Mouse (Mus musculus): ENCODE data around the gene Trpm1. TPM values are rescaled to one million over a fixed set of nuclear protein-coding genes. Genes with fewer than 3 reads are reported as not detected.
A peak's percentile ranks its signal among the peaks of the same experiment; 100 is the strongest.

Trpm1 gene
- polyA plus RNA-seq, 1 experiment from 2014 or later = 0.31 TPM

DNA sequence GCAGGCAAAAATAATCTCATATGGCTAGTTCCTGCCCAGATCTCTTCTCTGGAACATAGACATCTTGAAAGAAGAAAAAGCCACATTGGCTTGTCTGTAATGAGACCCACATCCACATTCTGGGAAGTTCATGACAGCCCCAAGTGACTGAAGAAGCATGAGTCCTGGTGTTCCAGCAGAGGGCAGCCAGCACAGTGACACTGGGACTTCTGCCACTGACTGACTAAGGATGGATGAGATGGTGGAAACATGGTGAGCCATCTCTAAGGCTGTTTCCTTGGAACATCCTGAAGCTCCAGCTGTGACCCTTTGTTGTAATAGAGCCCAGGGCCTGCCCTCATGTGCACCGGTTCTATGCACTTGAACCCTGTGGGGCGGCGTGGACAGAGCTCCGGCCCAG lies 25.7 kb downstream of the Trpm1 start:
- H3K4me3 ChIP-seq (ENCODE audit: low read depth, low read length) = no peak overlapping the region
- H3K4me1 ChIP-seq (ENCODE audit: control insufficient read depth, insufficient read depth, low read length) = no peaks in the 10 kb centered on the region
- no peak overlapping the region for H3K27ac ChIP-seq (ENCODE audit: low read depth, low read length)
- WGBS (ENCODE audit: insufficient replicate concordance) = 80% methylated on average over 4 of the region's 4 CpGs
- no peaks in the 10 kb centered on the region for H3K27me3 ChIP-seq (ENCODE audit: control insufficient read depth, insufficient read depth, low read length)
- H3K9me3 ChIP-seq (replicated peaks; ENCODE audit: control insufficient read depth, low read length) = no peaks in the 10 kb centered on the region
- no peaks in the 10 kb centered on the region for H3K36me3 ChIP-seq (ENCODE audit: control insufficient read depth, insufficient read depth, low read length)
- no peak for ATAC-seq (replicated peaks; ENCODE audit: insufficient number of reproducible peaks, low FRiP score, low TSS enrichment)
- no peak overlapping the region for H3K9ac ChIP-seq (ENCODE audit: low read depth, low read length)
- H3K4me2 ChIP-seq = no peak overlapping the region

DNA sequence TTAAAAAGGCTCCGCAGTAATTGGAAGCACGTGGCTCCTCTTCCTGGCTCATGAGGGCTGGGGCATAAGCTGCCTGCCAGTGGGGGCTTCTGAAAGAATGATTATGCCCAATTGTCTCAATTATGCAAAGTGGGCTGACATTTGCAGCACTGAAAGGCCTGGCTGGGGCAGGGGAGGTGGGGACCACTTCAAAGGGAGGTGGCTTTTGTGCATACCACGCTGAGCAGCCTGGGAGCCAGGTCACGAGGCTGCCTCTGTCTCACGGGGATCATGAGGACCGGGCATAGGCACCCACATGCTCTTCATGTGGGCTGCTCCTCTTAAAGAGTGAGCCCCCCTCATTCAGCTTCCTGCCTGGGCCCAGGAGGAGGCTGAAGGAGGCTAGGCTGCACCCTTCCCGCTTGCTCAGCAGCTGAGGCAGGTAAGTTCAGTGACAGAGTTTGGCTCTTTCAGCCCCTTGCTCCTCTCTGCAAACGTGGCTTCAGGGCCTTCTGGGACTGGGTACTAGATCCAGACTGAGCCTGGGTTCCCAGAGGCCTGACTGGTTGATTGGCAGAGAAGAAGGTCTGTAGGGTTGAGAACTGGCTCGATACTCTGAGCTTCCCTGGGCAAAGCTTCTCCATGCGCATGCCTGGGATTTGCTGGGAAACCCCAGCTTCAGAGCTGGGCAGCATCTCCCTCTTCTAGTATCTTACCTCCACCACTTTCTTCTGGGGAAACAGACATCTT lies 31.7 kb downstream of the Trpm1 start:
- no peak overlapping the region for H3K27ac ChIP-seq (ENCODE audit: low read depth, low read length)
- no peak for ATAC-seq (replicated peaks; ENCODE audit: insufficient number of reproducible peaks, low FRiP score, low TSS enrichment)
- 39% methylated on average over 10 of the region's 10 CpGs for WGBS (ENCODE audit: insufficient replicate concordance)

DNA sequence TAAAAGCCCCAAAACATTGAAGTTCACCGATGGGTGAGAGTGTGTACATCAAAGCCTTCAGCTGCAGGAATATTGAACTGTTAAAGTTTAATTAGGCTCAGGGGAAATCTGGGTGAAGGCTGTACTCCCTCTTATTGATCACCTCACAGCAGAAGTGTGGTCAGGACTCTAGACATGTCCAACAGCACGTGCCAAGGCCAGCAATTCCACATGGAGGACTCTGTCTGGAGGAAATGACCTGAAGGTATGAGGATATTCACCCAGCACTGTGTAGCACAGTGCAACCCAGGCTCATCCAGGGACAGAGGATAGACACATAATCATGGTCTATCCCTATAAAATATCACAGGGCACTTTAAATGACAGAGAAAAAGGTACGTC lies 32.3 kb downstream of the Trpm1 start:
- no peaks in the 10 kb centered on the region for H3K4me1 ChIP-seq (ENCODE audit: control insufficient read depth, insufficient read depth, low read length)
- WGBS (ENCODE audit: insufficient replicate concordance) = 82% methylated on average over 3 of the region's 3 CpGs
- no peaks in the 10 kb centered on the region for H3K36me3 ChIP-seq (ENCODE audit: control insufficient read depth, insufficient read depth, low read length)
- H3K9me3 ChIP-seq (replicated peaks; ENCODE audit: control insufficient read depth, low read length) = no peaks in the 10 kb centered on the region
- H3K4me2 ChIP-seq = no peak overlapping the region
- H3K9ac ChIP-seq (ENCODE audit: low read depth, low read length) = no peak overlapping the region
- H3K4me3 ChIP-seq (ENCODE audit: low read depth, low read length) = no peak overlapping the region
- no peak for ATAC-seq (replicated peaks; ENCODE audit: insufficient number of reproducible peaks, low FRiP score, low TSS enrichment)
- no peaks in the 10 kb centered on the region for H3K27me3 ChIP-seq (ENCODE audit: control insufficient read depth, insufficient read depth, low read length)
- no peak overlapping the region for H3K27ac ChIP-seq (ENCODE audit: low read depth, low read length)

More for the DNA sequence above, 31.7 kb downstream of the Trpm1 start:
- no peaks in the 10 kb centered on the region for H3K9me3 ChIP-seq (replicated peaks; ENCODE audit: control insufficient read depth, low read length)
- H3K9ac ChIP-seq (ENCODE audit: low read depth, low read length) = no peak overlapping the region
- no peaks in the 10 kb centered on the region for H3K27me3 ChIP-seq (ENCODE audit: control insufficient read depth, insufficient read depth, low read length)
- no peak overlapping the region for H3K4me3 ChIP-seq (ENCODE audit: low read depth, low read length)
- no peaks in the 10 kb centered on the region for H3K36me3 ChIP-seq (ENCODE audit: control insufficient read depth, insufficient read depth, low read length)
- H3K4me2 ChIP-seq = no peak overlapping the region
- H3K4me1 ChIP-seq (ENCODE audit: control insufficient read depth, insufficient read depth, low read length) = no peaks in the 10 kb centered on the region

- Histone ChIP-seq H3K9ac (ENCODE audit: low read depth, low read length) (0 out of 2 replicates have a peak overlapping the region, but pooled peaks have one; percentile 28), H3K27me3 (ENCODE audit: control insufficient read depth, insufficient read depth, low read length) (no peaks in the 10 kb centered on the region), H3K4me2 (no peak overlapping the region), H3K36me3 (ENCODE audit: control insufficient read depth, insufficient read depth, low read length) (no peaks in the 10 kb centered on the region), H3K4me3 (ENCODE audit: low read depth, low read length) (no peak overlapping the region), H3K27ac (ENCODE audit: low read depth, low read length) (no peak overlapping the region), H3K4me1 (ENCODE audit: control insufficient read depth, insufficient read depth, low read length) (peaks cover 11% of the 10 kb centered on the region), H3K9me3 (replicated peaks; ENCODE audit: control insufficient read depth, low read length) (no peaks in the 10 kb centered on the region)
- ATAC-seq (replicated peaks; ENCODE audit: insufficient number of reproducible peaks, low FRiP score, low TSS enrichment) = no peak; the same call in 1 of the 2 replicates
- 45% methylated on average over 14 of the region's 14 CpGs for WGBS (ENCODE audit: insufficient replicate concordance)
Observed at GRCm38 (mm10) chr7:64192261-64192943, 38.8 kb downstream of the Trpm1 start.

DNA sequence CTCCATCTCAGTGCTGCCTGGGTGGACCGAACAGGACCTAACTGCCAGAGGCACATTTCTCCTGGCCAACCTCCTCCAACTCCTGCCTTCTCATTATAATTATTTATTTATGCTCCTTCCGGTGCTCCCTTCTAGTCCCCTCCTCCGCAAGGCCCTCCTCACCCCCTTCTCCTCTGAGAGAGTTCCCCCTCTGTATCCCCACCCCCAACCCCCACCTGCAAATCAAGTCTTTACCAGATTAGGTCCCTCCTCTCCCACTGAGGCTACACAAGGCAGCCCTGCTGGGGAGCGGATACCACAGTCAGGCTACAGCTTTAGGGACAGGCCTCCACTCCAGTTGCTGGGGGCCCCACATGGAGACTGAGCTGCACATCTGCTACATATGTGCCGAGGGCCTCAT lies 39.8 kb downstream of the Trpm1 start:
- 56% methylated on average over 5 of the region's 5 CpGs for WGBS (ENCODE audit: insufficient replicate concordance)
- Histone ChIP-seq H3K9ac (ENCODE audit: low read depth, low read length) (no peak overlapping the region), H3K9me3 (replicated peaks; ENCODE audit: control insufficient read depth, low read length) (no peaks in the 10 kb centered on the region), H3K4me3 (ENCODE audit: low read depth, low read length) (no peak overlapping the region), H3K4me1 (ENCODE audit: control insufficient read depth, insufficient read depth, low read length) (peaks cover 11% of the 10 kb centered on the region), H3K4me2 (no peak overlapping the region), H3K27ac (ENCODE audit: low read depth, low read length) (no peak overlapping the region), H3K27me3 (ENCODE audit: control insufficient read depth, insufficient read depth, low read length) (no peaks in the 10 kb centered on the region), H3K36me3 (ENCODE audit: control insufficient read depth, insufficient read depth, low read length) (no peaks in the 10 kb centered on the region)
- no peak; the same call in 1 of the 2 replicates for ATAC-seq (replicated peaks; ENCODE audit: insufficient number of reproducible peaks, low FRiP score, low TSS enrichment)

DNA sequence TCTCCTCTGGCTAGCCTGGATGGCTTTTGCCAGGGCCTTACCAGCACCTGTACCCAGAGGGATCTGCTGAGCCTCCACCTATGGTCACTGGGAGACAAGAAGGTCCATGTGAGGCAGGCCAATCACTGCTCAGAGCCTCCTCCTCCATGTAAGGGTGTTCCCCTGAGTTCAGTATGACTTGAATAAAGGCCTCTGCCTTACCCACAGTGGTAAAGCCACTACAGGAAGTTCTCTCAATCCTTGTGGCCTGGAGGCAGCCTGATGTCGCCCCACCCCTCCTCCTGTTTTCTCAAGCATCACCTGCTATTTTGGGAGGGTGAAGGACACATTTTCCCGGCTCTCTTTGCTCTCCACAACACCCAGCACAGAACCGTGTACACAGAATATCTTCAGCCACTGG lies 42.5 kb downstream of the Trpm1 start:
- H3K27me3 ChIP-seq (ENCODE audit: control insufficient read depth, insufficient read depth, low read length) = no peaks in the 10 kb centered on the region
- no peak overlapping the region for H3K4me2 ChIP-seq
- no peak overlapping the region for H3K27ac ChIP-seq (ENCODE audit: low read depth, low read length)
- no peak overlapping the region for H3K4me3 ChIP-seq (ENCODE audit: low read depth, low read length)
- H3K4me1 ChIP-seq (ENCODE audit: control insufficient read depth, insufficient read depth, low read length) = peaks cover 11% of the 10 kb centered on the region
- H3K9me3 ChIP-seq (replicated peaks; ENCODE audit: control insufficient read depth, low read length) = no peaks in the 10 kb centered on the region
- no peaks in the 10 kb centered on the region for H3K36me3 ChIP-seq (ENCODE audit: control insufficient read depth, insufficient read depth, low read length)
- H3K9ac ChIP-seq (ENCODE audit: low read depth, low read length) = no peak overlapping the region
- 51% methylated on average over 3 of the region's 3 CpGs for WGBS (ENCODE audit: insufficient replicate concordance)
- no peak for ATAC-seq (replicated peaks; ENCODE audit: insufficient number of reproducible peaks, low FRiP score, low TSS enrichment)

DNA sequence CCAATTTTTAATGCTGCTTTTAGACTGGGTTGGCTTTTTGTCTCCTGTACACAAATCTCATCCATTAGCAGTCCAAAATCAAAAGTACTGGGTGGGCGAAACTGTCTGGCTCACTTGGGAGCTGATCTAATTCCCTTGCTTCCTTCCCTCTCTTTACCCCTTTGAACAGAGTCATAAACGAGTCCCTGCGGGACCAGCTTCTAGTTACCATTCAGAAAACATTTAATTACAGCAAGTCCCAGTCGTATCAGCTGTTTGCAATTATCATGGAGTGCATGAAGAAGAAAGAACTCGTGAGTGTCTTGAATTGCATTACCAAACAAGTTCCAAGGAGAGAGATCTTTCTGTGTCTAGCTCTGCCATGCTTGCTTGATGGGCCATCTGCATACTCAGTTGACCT lies 55.1 kb downstream of the Trpm1 start:
- Histone ChIP-seq H3K27ac (ENCODE audit: low read depth, low read length) (no peak overlapping the region), H3K4me1 (ENCODE audit: control insufficient read depth, insufficient read depth, low read length) (no peaks in the 10 kb centered on the region), H3K4me3 (ENCODE audit: low read depth, low read length) (no peak overlapping the region), H3K9ac (ENCODE audit: low read depth, low read length) (no peak overlapping the region), H3K27me3 (ENCODE audit: control insufficient read depth, insufficient read depth, low read length) (no peaks in the 10 kb centered on the region), H3K36me3 (ENCODE audit: control insufficient read depth, insufficient read depth, low read length) (no peaks in the 10 kb centered on the region), H3K4me2 (no peak overlapping the region), H3K9me3 (replicated peaks; ENCODE audit: control insufficient read depth, low read length) (no peaks in the 10 kb centered on the region)
- ATAC-seq (replicated peaks; ENCODE audit: insufficient number of reproducible peaks, low FRiP score, low TSS enrichment) = no peak
- 71% methylated on average over 5 of the region's 5 CpGs for WGBS (ENCODE audit: insufficient replicate concordance)

- Histone ChIP-seq H3K4me1 (ENCODE audit: control insufficient read depth, insufficient read depth, low read length) (no peaks in the 10 kb centered on the region), H3K9ac (ENCODE audit: low read depth, low read length) (no peak overlapping the region), H3K27ac (ENCODE audit: low read depth, low read length) (no peak overlapping the region), H3K27me3 (ENCODE audit: control insufficient read depth, insufficient read depth, low read length) (no peaks in the 10 kb centered on the region), H3K4me3 (ENCODE audit: low read depth, low read length) (no peak overlapping the region), H3K4me2 (no peak overlapping the region), H3K9me3 (replicated peaks; ENCODE audit: control insufficient read depth, low read length) (no peaks in the 10 kb centered on the region), H3K36me3 (ENCODE audit: control insufficient read depth, insufficient read depth, low read length) (no peaks in the 10 kb centered on the region)
- no peak for ATAC-seq (replicated peaks; ENCODE audit: insufficient number of reproducible peaks, low FRiP score, low TSS enrichment)
- WGBS (ENCODE audit: insufficient replicate concordance) = 76% methylated on average over 4 of the region's 4 CpGs
Observed at GRCm38 (mm10) chr7:64212870-64213269, 59.2 kb downstream of the Trpm1 start.

GRCm38 (mm10) chr7:64214066-64214465 lies 60.4 kb downstream of the Trpm1 start:
- Histone ChIP-seq H3K27me3 (ENCODE audit: control insufficient read depth, insufficient read depth, low read length) (no peaks in the 10 kb centered on the region), H3K4me2 (no peak overlapping the region), H3K4me3 (ENCODE audit: low read depth, low read length) (no peak overlapping the region), H3K27ac (ENCODE audit: low read depth, low read length) (no peak overlapping the region), H3K4me1 (ENCODE audit: control insufficient read depth, insufficient read depth, low read length) (no peaks in the 10 kb centered on the region), H3K9ac (ENCODE audit: low read depth, low read length) (no peak overlapping the region), H3K9me3 (replicated peaks; ENCODE audit: control insufficient read depth, low read length) (no peaks in the 10 kb centered on the region), H3K36me3 (ENCODE audit: control insufficient read depth, insufficient read depth, low read length) (no peaks in the 10 kb centered on the region)
- whole genome bisulfite sequencing (ENCODE audit: insufficient replicate concordance) = 68% methylated on average over 4 of the region's 4 CpGs
- no peak for ATAC-seq (replicated peaks; ENCODE audit: insufficient number of reproducible peaks, low FRiP score, low TSS enrichment)

Data from heart, embryonic 11.5 days (tissue).